ENCODE assay signal across 8 mouse cellular contexts in the genomic region with DNA sequence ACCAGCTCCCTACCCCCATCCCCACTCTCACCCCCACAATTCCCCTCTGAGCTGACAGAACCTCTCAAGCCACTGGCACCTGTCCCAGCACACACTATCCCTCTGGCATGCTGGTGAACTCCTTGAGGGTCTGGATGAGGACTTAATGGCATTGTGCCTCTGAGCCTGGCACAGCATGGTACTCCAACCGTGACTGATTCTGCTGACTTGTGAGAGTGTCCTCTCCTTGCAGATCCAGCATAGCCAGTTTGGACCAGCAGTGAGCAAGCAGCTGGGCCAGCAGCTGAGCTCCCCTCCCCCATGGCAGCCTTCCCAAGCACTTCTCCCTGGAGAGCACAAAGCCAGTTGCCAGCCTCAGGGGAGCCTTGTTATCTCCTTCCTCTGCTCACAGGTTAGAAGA. TPM values are rescaled to one million over a fixed set of nuclear protein-coding genes. Genes with fewer than 3 reads are reported as not detected.
DNase-seq lines count a peak whose midpoint lies in the region; ATAC-seq and TF ChIP-seq lines count a peak whose summit lies in the region.

No protein-coding gene starts in this region.

- no peak overlapping the region for H3K27ac ChIP-seq in intestine, embryonic 15.5 days
- H3K27ac ChIP-seq in intestine, postnatal 0 days (ENCODE audit: low read depth, low read length): no peak overlapping the region
- H3K27ac ChIP-seq in embryonic facial prominence, embryonic 10.5 days (replicated peaks): 0 out of 2 replicates have a peak overlapping the region, but pooled peaks have one; percentile 15
- peak overlapping the region; percentile 71 for H3K27ac ChIP-seq in heart, embryonic 15.5 days

- no peak for TF ChIP-seq CTCF in intestine, postnatal 0 days (IDR thresholded peaks at IDR 0.05; ENCODE audit: low read depth)

- peaks cover 13% of the 10 kb centered on the region; the same call in 1 of the 2 replicates for H3K4me1 ChIP-seq in intestine, embryonic 15.5 days (replicated peaks)
- H3K4me1 ChIP-seq in intestine, postnatal 0 days (replicated peaks; ENCODE audit: control insufficient read depth, insufficient read depth, low read length): no peaks in the 10 kb centered on the region; the same call in 1 of the 2 replicates
- peaks cover 39% of the 10 kb centered on the region for H3K4me1 ChIP-seq in embryonic facial prominence, embryonic 10.5 days
- H3K4me1 ChIP-seq in heart, embryonic 15.5 days (replicated peaks): peaks cover 49% of the 10 kb centered on the region

- no peaks in the 10 kb centered on the region for H3K27me3 ChIP-seq in intestine, embryonic 15.5 days (replicated peaks)
- no peaks in the 10 kb centered on the region for H3K27me3 ChIP-seq in intestine, postnatal 0 days (replicated peaks; ENCODE audit: control insufficient read depth, insufficient read depth, low read length)
- no peaks in the 10 kb centered on the region for H3K27me3 ChIP-seq in embryonic facial prominence, embryonic 10.5 days (replicated peaks; ENCODE audit: low read depth, poor library complexity, severe bottlenecking)
- no peaks in the 10 kb centered on the region for H3K27me3 ChIP-seq in heart, embryonic 15.5 days

- 18% methylated on average over 1 of the region's 1 CpGs for WGBS in intestine, embryonic 15.5 days
- 19% methylated on average over 1 of the region's 1 CpGs for WGBS in intestine, postnatal 0 days
- WGBS in embryonic facial prominence, embryonic 10.5 days: 5% methylated on average over 1 of the region's 1 CpGs
- WGBS in heart, embryonic 15.5 days: 13% methylated on average over 1 of the region's 1 CpGs

- DNase-seq in embryonic facial prominence, embryonic 10.5 days (ENCODE audit: low spot score): peak; percentile 25
- DNase-seq in layer of hippocampus, adult 18-20 months (ENCODE audit: low spot score in 2 of 2): peak; percentile 30 to 61
- DNase-seq in lung, postnatal 4 days: peak; percentile 79 to 89
- peak; percentile 57 for DNase-seq in testis, postnatal 10 days (ENCODE audit: low spot score)
- no peak for DNase-seq in spleen, postnatal 14 days (ENCODE audit: low spot score in 2 of 2)

- no peak overlapping the region for H3K4me3 ChIP-seq in intestine, embryonic 15.5 days (replicated peaks)
- H3K4me3 ChIP-seq in intestine, postnatal 0 days (ENCODE audit: low read depth, low read length): no peak overlapping the region
- no peak overlapping the region for H3K4me3 ChIP-seq in embryonic facial prominence, embryonic 10.5 days
- H3K4me3 ChIP-seq in heart, embryonic 15.5 days: no peak overlapping the region

- no peaks in the 10 kb centered on the region for H3K9me3 ChIP-seq in intestine, embryonic 15.5 days
- no peaks in the 10 kb centered on the region for H3K9me3 ChIP-seq in intestine, postnatal 0 days (ENCODE audit: control insufficient read depth)
- H3K9me3 ChIP-seq in embryonic facial prominence, embryonic 10.5 days: no peaks in the 10 kb centered on the region
- H3K9me3 ChIP-seq in heart, embryonic 15.5 days (replicated peaks): no peaks in the 10 kb centered on the region

- no peak overlapping the region for H3K4me2 ChIP-seq in intestine, embryonic 15.5 days (replicated peaks)
- H3K4me2 ChIP-seq in intestine, postnatal 0 days (replicated peaks; ENCODE audit: low read depth): no peak overlapping the region
- no peak overlapping the region for H3K4me2 ChIP-seq in heart, embryonic 15.5 days

- no peak overlapping the region for H3K9ac ChIP-seq in intestine, embryonic 15.5 days
- H3K9ac ChIP-seq in intestine, postnatal 0 days (ENCODE audit: low read depth, low read length): no peak overlapping the region
- H3K9ac ChIP-seq in heart, embryonic 15.5 days: no peak overlapping the region

- 0 out of 2 replicates have a peak, but pooled peaks have one; percentile 15 for ATAC-seq in intestine, embryonic 15.5 days
- no peak for ATAC-seq in intestine, postnatal 0 days
- ATAC-seq in heart, embryonic 15.5 days (replicated peaks; ENCODE audit: insufficient number of reproducible peaks, insufficient read depth, low FRiP score, low read depth): peak; percentile 66

- no peaks in the 10 kb centered on the region for H3K36me3 ChIP-seq in intestine, embryonic 15.5 days
- no peaks in the 10 kb centered on the region for H3K36me3 ChIP-seq in intestine, postnatal 0 days (ENCODE audit: control insufficient read depth, insufficient read depth)
- no peaks in the 10 kb centered on the region for H3K36me3 ChIP-seq in embryonic facial prominence, embryonic 10.5 days (replicated peaks)
- no peaks in the 10 kb centered on the region for H3K36me3 ChIP-seq in heart, embryonic 15.5 days

RNA-seq across cellular contexts. Expression of a gene that starts 32.3 kb away (rescaled TPM):
- polyA plus RNA-seq in intestine, embryonic 15.5 days (2015; fragmentation: Nextera tagmentation; extraction: Ambion mirVana): 23.7 and 27.0 TPM in 2 replicates
- polyA plus RNA-seq in intestine, postnatal 0 days (2015; fragmentation: Nextera tagmentation; extraction: Ambion mirVana): 28.7 and 31.7 TPM in 2 replicates
- polyA plus RNA-seq in embryonic facial prominence, embryonic 10.5 days (2016; fragmentation: Nextera tagmentation; extraction: Ambion mirVana): 10.5 and 12.1 TPM in 2 replicates
- 31.1 and 36.4 TPM in 2 replicates for polyA plus RNA-seq in heart, embryonic 15.5 days (2015; fragmentation: Nextera tagmentation; extraction: Ambion mirVana)
- total RNA-seq in layer of hippocampus, adult 18-20 months (2021): 10 to 100 TPM; 74.6 to 79.3 TPM

Comparison
In these comparisons a context has a peak if more than half of its experiments do, and no peak if none do; other contexts are left out.
1. H3K27ac ChIP-seq: peak in embryonic facial prominence, embryonic 10.5 days (single experiment) and heart, embryonic 15.5 days (single experiment); none in intestine, embryonic 15.5 days (single experiment) and intestine, postnatal 0 days (single experiment).
2. DNase-seq: peak in embryonic facial prominence, embryonic 10.5 days (single experiment), layer of hippocampus, adult 18-20 months (2 of 2), lung, postnatal 4 days (2 of 2) and testis, postnatal 10 days (single experiment); none in spleen, postnatal 14 days (0 of 2).